Mouse (Mus musculus) hindbrain, embryonic 15.5 days (tissue): ENCODE measurements around the gene Bcas3. TPM values are rescaled to one million over a fixed set of nuclear protein-coding genes. Genes with fewer than 3 reads are reported as not detected.

Source experiments
- ATAC-seq: fragments of 200-750 bp; cut with Nextera tagmentation; 2 replicates; pipeline ENCODE4 v1.8.0; 2017; ENCODE audit warnings: low read depth, moderate number of reproducible peaks, moderate TSS enrichment; ENCODE audit not compliant: low FRiP score
- H3K27ac ChIP-seq: fragments of 300-500 bp; sonication (generic); replicated peaks from 2 replicates; pipeline ENCODE4 v1.5.1; 2015; ENCODE audit warnings: mild to moderate bottlenecking, inconsistent platforms
- H3K27me3 ChIP-seq: fragments of 300-500 bp; sonication (generic); 2 replicates; pipeline ENCODE4 v1.6.1; 2015; ENCODE audit warnings: control low read depth, inconsistent platforms
- H3K36me3 ChIP-seq: fragments of 300-500 bp; sonication (generic); 2 replicates; pipeline ENCODE4 v1.6.1; 2015; ENCODE audit warnings: control low read depth, inconsistent platforms
- H3K4me1 ChIP-seq: fragments of 300-500 bp; sonication (generic); replicated peaks from 2 replicates; pipeline ENCODE4 v1.6.1; 2015; ENCODE audit warnings: control low read depth, inconsistent platforms
- H3K4me2 ChIP-seq: fragments of 300-500 bp; sonication (generic); 2 replicates; pipeline ENCODE4 v1.6.1; 2015; ENCODE audit warnings: moderate library complexity, mild to moderate bottlenecking, inconsistent platforms
- H3K4me3 ChIP-seq: fragments of 300-500 bp; sonication (generic); 2 replicates; pipeline ENCODE4 v1.5.1; 2015; ENCODE audit warnings: mild to moderate bottlenecking, inconsistent platforms
- H3K9ac ChIP-seq: fragments of 300-500 bp; sonication (generic); 2 replicates; pipeline ENCODE4 v1.6.1; 2015; ENCODE audit warnings: inconsistent platforms
- H3K9me3 ChIP-seq: fragments of 300-500 bp; sonication (generic); 2 replicates; pipeline ENCODE4 v1.6.1; 2016; ENCODE audit warnings: control low read depth, inconsistent platforms
- WGBS: fragments of 180-500 bp; shearing (Covaris S2); methylation state at CpG from one replicate; pipeline ENCODE4 v1.1.7; 2015; 5-methylcytosine and 5-hydroxymethylcytosine counted together
- polyA plus RNA-seq: library from polyadenylated mRNA; unstranded; fragments of >200 nt; fragmentation: Nextera tagmentation; extraction: Ambion mirVana; gene quantifications from 2 replicates; pipeline ENCODE4 v1.2.1, GENCODE M21; 2015

Gene Bcas3
- polyA plus RNA-seq, 1 experiment from 2014 or later = 31.9 TPM

- Histone ChIP-seq H3K4me3 (no peak overlapping the region), H3K36me3 (peaks cover 12% of the 10 kb centered on the region), H3K27ac (no peak overlapping the region), H3K9me3 (no peaks in the 10 kb centered on the region), H3K9ac (no peak overlapping the region), H3K4me2 (no peak overlapping the region), H3K4me1 (no peaks in the 10 kb centered on the region), H3K27me3 (no peaks in the 10 kb centered on the region)
- 83% methylated on average over 7 of the region's 7 CpGs for WGBS
- ATAC-seq = no peak
Measured at GRCm38 (mm10) chr11:85329167-85329894, 23.6 kb upstream of the Bcas3 start.

DNA sequence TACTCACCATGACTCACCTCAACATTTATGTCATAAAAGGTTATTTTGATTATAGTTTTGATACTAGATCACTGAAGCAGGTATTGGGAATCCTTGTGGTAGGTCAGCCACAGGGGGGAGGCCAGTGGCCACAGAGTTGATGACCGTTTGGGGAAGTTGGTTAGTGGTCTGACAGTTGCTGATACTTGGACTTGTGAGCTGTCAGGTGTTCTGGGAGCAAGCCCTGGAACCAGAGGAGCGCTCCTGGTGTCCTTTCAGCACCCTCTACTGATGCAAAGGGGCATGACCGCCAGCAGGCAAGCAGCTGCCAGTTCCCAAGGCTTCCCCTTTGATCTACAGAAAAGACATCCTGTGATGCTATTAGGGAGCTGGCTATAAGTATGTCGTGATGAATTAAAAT is 18.2 kb upstream of the Bcas3 start:
- no peaks in the 10 kb centered on the region for H3K27me3 ChIP-seq
- 50% methylated on average over 4 of the region's 4 CpGs for WGBS
- H3K27ac ChIP-seq = no peak overlapping the region
- H3K4me3 ChIP-seq = no peak overlapping the region
- H3K36me3 ChIP-seq = peaks cover 37% of the 10 kb centered on the region
- H3K4me1 ChIP-seq = no peaks in the 10 kb centered on the region
- no peaks in the 10 kb centered on the region for H3K9me3 ChIP-seq
- no peak overlapping the region for H3K9ac ChIP-seq
- H3K4me2 ChIP-seq = no peak overlapping the region
- ATAC-seq = no peak

- no peak overlapping the region for H3K4me2 ChIP-seq
- peaks cover 50% of the 10 kb centered on the region for H3K36me3 ChIP-seq
- no peak overlapping the region for H3K27ac ChIP-seq
- H3K9ac ChIP-seq = no peak overlapping the region
- no peaks in the 10 kb centered on the region for H3K9me3 ChIP-seq
- no peaks in the 10 kb centered on the region for H3K4me1 ChIP-seq
- WGBS = 98% methylated on average over 6 of the region's 6 CpGs
- H3K4me3 ChIP-seq = no peak overlapping the region
- ATAC-seq = no peak
- no peaks in the 10 kb centered on the region for H3K27me3 ChIP-seq
Measured at GRCm38 (mm10) chr11:85339173-85339831, 13.7 kb upstream of the Bcas3 start.

DNA sequence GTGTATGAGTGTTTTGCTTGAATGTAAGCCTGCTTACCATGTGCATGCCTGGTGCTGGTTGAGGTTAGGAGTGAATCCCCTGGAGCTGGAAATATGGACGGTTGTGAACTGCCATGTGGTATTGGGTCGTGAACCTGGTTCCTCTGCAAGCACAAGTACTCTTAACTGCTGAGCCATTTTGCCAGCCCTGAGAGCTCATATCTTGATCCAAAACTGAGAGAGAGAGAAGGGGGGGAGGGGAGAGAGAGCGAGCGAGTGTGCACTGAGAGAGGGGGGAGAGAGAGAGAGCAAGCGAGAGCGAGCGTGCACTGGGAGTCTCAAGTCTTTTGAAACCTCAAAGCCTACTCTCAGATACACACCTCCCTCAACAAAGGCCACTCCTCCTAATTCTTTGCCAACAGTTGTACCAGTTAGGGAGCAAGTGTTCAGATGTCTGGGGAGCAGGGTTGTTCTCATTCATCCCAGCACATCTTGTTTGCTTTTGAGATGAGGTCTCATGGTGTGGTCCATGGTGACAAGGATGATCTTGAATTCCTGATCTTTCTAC is 12.8 kb upstream of the Bcas3 start:
- WGBS = 97% methylated on average over 7 of the region's 7 CpGs
- Histone ChIP-seq H3K27me3 (no peaks in the 10 kb centered on the region), H3K27ac (no peak overlapping the region), H3K9me3 (no peaks in the 10 kb centered on the region), H3K4me2 (no peak overlapping the region), H3K4me1 (no peaks in the 10 kb centered on the region), H3K36me3 (peaks cover 50% of the 10 kb centered on the region), H3K9ac (no peak overlapping the region), H3K4me3 (no peak overlapping the region)
- no peak for ATAC-seq

- H3K4me2 ChIP-seq = peak overlapping the region; percentile 81
- WGBS = 77% methylated on average over 4 of the region's 4 CpGs
- no peak overlapping the region for H3K9ac ChIP-seq
- no peak for ATAC-seq
- no peaks in the 10 kb centered on the region for H3K27me3 ChIP-seq
- no peaks in the 10 kb centered on the region for H3K9me3 ChIP-seq
- H3K36me3 ChIP-seq = no peaks in the 10 kb centered on the region; the same call in 1 of the 2 replicates
- H3K4me1 ChIP-seq = peaks cover 12% of the 10 kb centered on the region
- no peak overlapping the region for H3K27ac ChIP-seq
- peak overlapping the region; percentile 67 for H3K4me3 ChIP-seq
Measured at GRCm38 (mm10) chr11:85353819-85354218, 852 bp downstream of the Bcas3 start.

GRCm38 (mm10) chr11:85359641-85360040 is 6.7 kb downstream of the Bcas3 start:
- no peak overlapping the region for H3K4me3 ChIP-seq

DNA sequence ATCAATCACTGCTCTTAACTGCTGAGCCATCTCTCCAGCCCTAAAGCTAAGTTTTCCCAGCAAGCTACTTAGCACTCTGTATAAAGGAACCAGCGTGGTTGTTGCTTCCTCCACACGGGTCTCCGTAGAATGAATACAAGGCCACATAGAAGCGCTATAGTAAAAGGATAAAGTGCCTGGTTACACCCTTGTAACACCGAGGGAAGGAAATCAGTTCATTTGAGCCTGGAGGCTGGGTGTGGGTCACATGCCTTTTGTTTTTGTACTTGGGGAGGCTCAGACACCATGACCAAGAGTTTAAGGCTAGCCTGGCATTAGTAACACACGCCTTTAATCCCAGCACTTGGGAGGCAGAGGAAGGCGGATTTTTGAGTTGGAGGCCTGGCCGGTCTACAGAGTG is 8.7 kb downstream of the Bcas3 start:
- no peak overlapping the region for H3K9ac ChIP-seq
- H3K36me3 ChIP-seq = peaks cover 36% of the 10 kb centered on the region
- ATAC-seq = no peak
- no peaks in the 10 kb centered on the region for H3K9me3 ChIP-seq
- no peak overlapping the region for H3K27ac ChIP-seq
- 86% methylated on average over 8 of the region's 8 CpGs for WGBS
- H3K27me3 ChIP-seq = no peaks in the 10 kb centered on the region
- H3K4me2 ChIP-seq = no peak overlapping the region
- H3K4me1 ChIP-seq = no peaks in the 10 kb centered on the region
- no peak overlapping the region for H3K4me3 ChIP-seq

More at GRCm38 (mm10) chr11:85359641-85360040, 6.7 kb downstream of the Bcas3 start:
- Histone ChIP-seq H3K4me2 (no peak overlapping the region), H3K36me3 (peaks cover 19% of the 10 kb centered on the region), H3K9me3 (no peaks in the 10 kb centered on the region), H3K27me3 (no peaks in the 10 kb centered on the region), H3K4me1 (no peaks in the 10 kb centered on the region), H3K9ac (no peak overlapping the region), H3K27ac (no peak overlapping the region)
- no peak for ATAC-seq
- 92% methylated on average over 6 of the region's 6 CpGs for WGBS

GRCm38 (mm10) chr11:85366168-85366567 is 13.2 kb downstream of the Bcas3 start:
- Histone ChIP-seq H3K9ac (no peak overlapping the region), H3K36me3 (peaks cover 40% of the 10 kb centered on the region), H3K4me2 (no peak overlapping the region), H3K9me3 (no peaks in the 10 kb centered on the region), H3K27me3 (no peaks in the 10 kb centered on the region), H3K4me1 (no peaks in the 10 kb centered on the region), H3K4me3 (no peak overlapping the region), H3K27ac (no peak overlapping the region)
- WGBS = 89% methylated on average over 3 of the region's 3 CpGs
- no peak for ATAC-seq

DNA sequence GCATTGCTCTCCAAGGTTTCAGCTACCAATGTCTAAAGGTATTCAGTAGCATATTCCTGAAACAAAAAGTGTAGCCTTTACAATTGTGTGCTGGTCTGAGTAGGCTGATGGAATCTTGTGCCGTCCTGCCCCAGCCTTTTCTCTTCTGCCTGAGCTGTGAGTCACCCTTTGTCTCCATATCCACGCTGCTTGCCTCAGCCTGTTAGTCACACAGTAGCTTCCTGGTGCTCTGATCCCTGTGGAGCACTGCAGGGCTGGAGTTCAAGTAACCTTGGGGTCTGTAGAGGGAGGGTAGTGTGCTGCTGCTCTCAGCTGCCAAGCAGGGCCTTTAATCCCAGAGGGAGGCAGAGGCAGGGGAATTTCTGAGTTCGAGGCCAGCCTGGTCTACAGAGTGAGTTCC is 14.9 kb downstream of the Bcas3 start:
- no peak for ATAC-seq
- no peak overlapping the region for H3K9ac ChIP-seq
- H3K36me3 ChIP-seq = peaks cover 43% of the 10 kb centered on the region; the same call in 1 of the 2 replicates
- 54% methylated on average over 3 of the region's 3 CpGs for WGBS
- no peaks in the 10 kb centered on the region for H3K4me1 ChIP-seq
- H3K27me3 ChIP-seq = no peaks in the 10 kb centered on the region
- H3K4me2 ChIP-seq = no peak overlapping the region
- H3K9me3 ChIP-seq = no peaks in the 10 kb centered on the region
- H3K27ac ChIP-seq = no peak overlapping the region
- no peak overlapping the region for H3K4me3 ChIP-seq

DNA sequence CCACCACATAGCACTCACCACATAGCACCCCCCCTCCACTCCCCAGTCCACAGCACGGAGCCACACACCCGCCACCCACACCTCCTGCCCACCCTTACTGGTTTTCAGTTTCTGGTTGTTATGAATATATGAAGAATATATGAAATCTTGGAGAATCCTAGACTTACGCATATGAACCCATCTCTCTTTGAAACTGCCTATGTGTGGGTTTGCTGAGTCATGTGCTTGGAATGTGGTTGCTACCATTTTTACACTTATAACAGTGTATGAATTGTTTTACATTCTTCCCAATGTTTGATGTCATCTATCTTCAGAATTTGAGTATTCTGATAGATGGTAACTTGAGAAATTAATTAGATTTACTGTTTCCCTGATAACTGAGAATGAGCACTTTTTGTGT is 26.1 kb downstream of the Bcas3 start:
- Histone ChIP-seq H3K4me1 (no peaks in the 10 kb centered on the region), H3K36me3 (no peaks in the 10 kb centered on the region), H3K9ac (no peak overlapping the region), H3K4me2 (no peak overlapping the region), H3K27me3 (no peaks in the 10 kb centered on the region), H3K27ac (no peak overlapping the region), H3K9me3 (no peaks in the 10 kb centered on the region), H3K4me3 (no peak overlapping the region)
- ATAC-seq = no peak
- WGBS = 91% methylated on average over 3 of the region's 3 CpGs

DNA sequence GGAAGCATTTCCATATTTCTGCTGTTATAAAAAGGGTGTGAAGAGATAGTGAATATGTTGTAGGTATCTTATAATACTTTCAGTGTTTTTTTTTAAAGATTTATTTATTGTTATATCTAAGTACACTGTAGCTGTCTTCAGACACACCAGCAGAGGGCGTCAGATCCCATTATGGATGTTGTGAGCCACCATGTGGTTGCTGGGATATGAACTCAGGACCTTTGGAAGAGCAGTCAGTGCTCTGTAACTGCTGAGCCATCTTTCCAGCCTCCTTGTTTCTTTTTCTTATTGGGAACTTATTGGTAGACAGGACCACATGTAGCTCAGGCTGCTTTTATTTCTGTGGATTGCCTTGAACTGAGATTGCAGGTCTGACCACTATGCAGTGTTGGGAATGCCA is 27.1 kb downstream of the Bcas3 start:
- ATAC-seq = no peak
- 18% methylated on average over 1 of the region's 1 CpGs for WGBS
- Histone ChIP-seq H3K27me3 (no peaks in the 10 kb centered on the region), H3K4me2 (no peak overlapping the region), H3K9me3 (no peaks in the 10 kb centered on the region), H3K4me1 (no peaks in the 10 kb centered on the region), H3K27ac (no peak overlapping the region), H3K4me3 (no peak overlapping the region), H3K9ac (no peak overlapping the region), H3K36me3 (no peaks in the 10 kb centered on the region)

DNA sequence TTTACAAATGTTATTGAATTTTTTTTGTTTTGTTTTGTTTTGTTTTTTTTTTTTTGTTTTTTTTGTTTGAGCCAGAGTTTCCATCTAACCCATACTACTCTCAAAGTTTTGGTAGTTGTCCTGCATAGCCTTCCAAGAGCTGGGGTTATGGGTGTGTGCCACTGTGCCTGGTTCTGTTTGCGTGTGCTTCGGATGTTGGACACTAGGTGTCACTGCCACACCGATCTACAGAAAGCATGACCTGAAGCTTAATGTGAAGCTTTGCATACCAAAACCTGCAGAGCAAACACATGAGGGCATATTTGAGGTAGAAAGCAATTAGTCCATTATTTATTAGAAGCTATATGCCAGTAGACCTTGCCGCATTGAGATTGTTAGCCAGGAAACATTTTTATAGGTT is 29.1 kb downstream of the Bcas3 start:
- Histone ChIP-seq H3K27ac (no peak overlapping the region), H3K9ac (no peak overlapping the region), H3K4me3 (no peak overlapping the region), H3K4me1 (no peaks in the 10 kb centered on the region), H3K27me3 (no peaks in the 10 kb centered on the region), H3K4me2 (no peak overlapping the region), H3K9me3 (no peaks in the 10 kb centered on the region), H3K36me3 (no peaks in the 10 kb centered on the region)
- WGBS = 10% methylated on average over 4 of the region's 4 CpGs
- ATAC-seq = peak; percentile 51; the same call in 1 of the 2 replicates
